Mouse (Mus musculus) gastrocnemius, postnatal 36 days (tissue): Measurements from ENCODE around the gene Lhx3. TPM values are rescaled to one million over a fixed set of nuclear protein-coding genes. Genes with fewer than 3 reads are reported as not detected.

Experiments
- DNase-seq, 2 experiments: peaks; one replicate each; pipeline ENCODE4 v3.0.0; 2022
- intact Hi-C: fragments of 180-260 bp; cut with DNase I; formaldehyde crosslinking; loops from one replicate; pipeline ENCODE4 v1.15.1; 2025
- total RNA-seq, 2 experiments: library from RNA; stranded (reverse); gene quantifications; 2 replicates each; pipeline ENCODE4 v1.2.3; 2021

Lhx3 gene
- total RNA-seq, 2 experiments from 2014 or later = not detected

GRCm38 (mm10) chr2:26153909-26154340 is 54.2 kb downstream of the Lhx3 start:
- DNase-seq = no peak
- intact Hi-C loops = loop anchor here (1.0 to 2.0 kb wide), 2 partner anchors 73 to 119 kb away; no protein-coding TSS in a partner anchor

GRCm38 (mm10) chr2:26153295-26153694 is 54.8 kb downstream of the Lhx3 start:
- intact Hi-C loops = no loop called here
- DNase-seq = no peak

Other genes with a start within 250 kb of the Lhx3 start
- gene Camsap1, start 225.0 kb downstream of the Lhx3 start, total RNA-seq = 10 to 100 TPM; 34.3 to 34.9 TPM
- gene Ubac1, start 186.5 kb downstream of the Lhx3 start, total RNA-seq = 100 to 1,000 TPM; 197 to 239 TPM
- gene Nacc2, start 85.1 kb downstream of the Lhx3 start, total RNA-seq = 10 to 100 TPM; 16.3 to 27.7 TPM
- gene Qsox2, start 29.2 kb upstream of the Lhx3 start, total RNA-seq = 1 to 10 TPM; 3.0 to 3.9 TPM
- gene Ccdc187, start 86.3 kb upstream of the Lhx3 start, total RNA-seq = under 1 TPM in 1 of 2 experiments, not detected in 1; 0.03 TPM
- gene Gpsm1, start 107.2 kb upstream of the Lhx3 start, total RNA-seq = 1 to 10 TPM; 2.1 to 2.9 TPM
- gene Dnlz, start 143.8 kb upstream of the Lhx3 start, total RNA-seq = 10 to 100 TPM; 18.2 to 19.5 TPM
- under 1 TPM; 0.44 to 0.82 TPM for gene Card9, start 152.6 kb upstream of the Lhx3 start, total RNA-seq
- 1 to 10 TPM; 3.7 to 9.0 TPM for gene Snapc4, start 172.4 kb upstream of the Lhx3 start, total RNA-seq
- 10 to 100 TPM; 22.5 to 24.0 TPM for gene Entr1, start 181.0 kb upstream of the Lhx3 start, total RNA-seq
- gene Pmpca, start 181.1 kb upstream of the Lhx3 start, total RNA-seq = 100 to 1,000 TPM; 137 TPM
- gene Inpp5e, start 200.9 kb upstream of the Lhx3 start, total RNA-seq = 1 to 10 TPM; 7.4 TPM
- gene Sec16a, start 236.9 kb upstream of the Lhx3 start, total RNA-seq = 10 to 100 TPM; 21.0 to 23.9 TPM